Mouse (Mus musculus): ENCODE results near the gene Clip1. TPM values are rescaled to one million over a fixed set of nuclear protein-coding genes. Genes with fewer than 3 reads are reported as not detected.

Clip1 gene
- polyA plus RNA-seq, 1 experiment: 96.1 TPM

GRCm38 (mm10) chr5:123607211-123607669, 77.2 kb downstream of the Clip1 start:
- Histone ChIP-seq H3K36me3 (ENCODE audit: control insufficient read depth, insufficient read depth, low read length) (no peaks in the 10 kb centered on the region; the same call in 1 of the 2 replicates), H3K27me3 (ENCODE audit: control insufficient read depth, insufficient read depth, low read length) (no peaks in the 10 kb centered on the region), H3K4me3 (ENCODE audit: control insufficient read depth, low read depth, low read length) (no peak overlapping the region; the same call in 1 of the 2 replicates), H3K4me1 (ENCODE audit: control insufficient read depth, insufficient read depth, low read length) (peaks cover 2% of the 10 kb centered on the region; the same call in 1 of the 2 replicates), H3K27ac (ENCODE audit: control insufficient read depth, insufficient read depth, low read depth, low read length) (no peak overlapping the region)
- TF ChIP-seq CTCF (IDR thresholded peaks at IDR 0.05; ENCODE audit: control insufficient read depth, insufficient read depth, insufficient replicate concordance, low read depth, low read length) (no peak), POLR2A (IDR thresholded peaks at IDR 0.05; ENCODE audit: control insufficient read depth, low read depth, low read length) (no peak)

DNA sequence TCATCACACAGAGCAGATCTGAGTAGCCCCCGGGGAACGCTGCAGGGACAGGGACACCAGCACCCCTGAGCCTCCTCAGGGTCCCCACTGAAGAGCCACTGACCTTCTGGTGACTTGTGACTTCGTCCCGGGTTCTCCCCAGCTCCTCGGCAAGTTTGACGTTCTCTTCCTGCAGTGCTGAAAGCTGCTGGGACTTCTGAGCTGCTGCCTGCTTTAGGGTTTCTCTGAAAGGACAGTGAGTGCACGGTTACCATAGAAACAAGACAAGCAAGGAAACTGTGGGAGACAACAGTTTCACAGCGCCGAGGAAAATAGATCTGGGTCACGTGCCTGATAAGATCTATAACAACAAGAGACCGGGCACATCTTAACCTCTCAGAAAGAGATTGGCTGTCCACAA, 80.9 kb downstream of the Clip1 start:
- H3K27me3 ChIP-seq (ENCODE audit: control insufficient read depth, insufficient read depth, low read length): no peaks in the 10 kb centered on the region
- H3K36me3 ChIP-seq (ENCODE audit: control insufficient read depth, insufficient read depth, low read length): no peaks in the 10 kb centered on the region; the same call in 1 of the 2 replicates
- TF ChIP-seq POLR2A (IDR thresholded peaks at IDR 0.05; ENCODE audit: control insufficient read depth, low read depth, low read length) (no peak), CTCF (IDR thresholded peaks at IDR 0.05; ENCODE audit: control insufficient read depth, insufficient read depth, insufficient replicate concordance, low read depth, low read length) (no peak)
- 0 out of 2 replicates have a peak, but pooled peaks cover 2% of the 10 kb centered on the region for H3K4me1 ChIP-seq (ENCODE audit: control insufficient read depth, insufficient read depth, low read length)
- H3K27ac ChIP-seq (ENCODE audit: control insufficient read depth, insufficient read depth, low read depth, low read length): no peak overlapping the region
- no peak overlapping the region for H3K4me3 ChIP-seq (ENCODE audit: control insufficient read depth, low read depth, low read length)

DNA sequence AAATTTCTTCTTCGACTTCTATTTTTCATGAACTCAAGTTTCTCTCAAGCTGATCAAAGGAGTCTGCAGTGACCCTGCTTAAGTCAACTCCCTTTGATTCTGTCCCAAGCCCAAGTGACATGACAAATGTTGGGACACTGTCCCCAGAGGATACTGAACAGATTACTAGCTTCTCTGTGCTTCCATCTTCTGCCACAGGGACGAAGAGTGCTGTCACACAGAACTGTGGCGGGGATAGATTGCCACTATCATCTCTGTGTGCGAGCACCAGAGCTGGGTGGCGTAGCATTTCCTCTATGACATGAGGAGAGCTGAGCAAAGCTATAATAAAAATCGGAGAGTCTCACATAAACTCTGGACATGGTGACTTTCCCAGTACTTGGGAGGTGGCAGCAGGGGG, 82.2 kb downstream of the Clip1 start:
- no peaks in the 10 kb centered on the region; the same call in 1 of the 2 replicates for H3K36me3 ChIP-seq (ENCODE audit: control insufficient read depth, insufficient read depth, low read length)
- no peak overlapping the region for H3K27ac ChIP-seq (ENCODE audit: control insufficient read depth, insufficient read depth, low read depth, low read length)
- no peak for TF ChIP-seq POLR2A (IDR thresholded peaks at IDR 0.05; ENCODE audit: control insufficient read depth, low read depth, low read length)
- no peak for TF ChIP-seq CTCF (IDR thresholded peaks at IDR 0.05; ENCODE audit: control insufficient read depth, insufficient read depth, insufficient replicate concordance, low read depth, low read length)
- no peaks in the 10 kb centered on the region for H3K27me3 ChIP-seq (ENCODE audit: control insufficient read depth, insufficient read depth, low read length)
- H3K4me3 ChIP-seq (ENCODE audit: control insufficient read depth, low read depth, low read length): no peak overlapping the region
- peaks cover 6% of the 10 kb centered on the region for H3K4me1 ChIP-seq (ENCODE audit: control insufficient read depth, insufficient read depth, low read length)

GRCm38 (mm10) chr5:123599319-123599718, 85.1 kb downstream of the Clip1 start:
- Histone ChIP-seq H3K4me3 (ENCODE audit: control insufficient read depth, low read depth, low read length) (no peak overlapping the region), H3K4me1 (ENCODE audit: control insufficient read depth, insufficient read depth, low read length) (peaks cover 6% of the 10 kb centered on the region), H3K36me3 (ENCODE audit: control insufficient read depth, insufficient read depth, low read length) (no peaks in the 10 kb centered on the region), H3K27me3 (ENCODE audit: control insufficient read depth, insufficient read depth, low read length) (no peaks in the 10 kb centered on the region), H3K27ac (ENCODE audit: control insufficient read depth, insufficient read depth, low read depth, low read length) (no peak overlapping the region)
- TF ChIP-seq CTCF (IDR thresholded peaks at IDR 0.05; ENCODE audit: control insufficient read depth, insufficient read depth, insufficient replicate concordance, low read depth, low read length) (no peak), POLR2A (IDR thresholded peaks at IDR 0.05; ENCODE audit: control insufficient read depth, low read depth, low read length) (no peak)

GRCm38 (mm10) chr5:123593622-123594280, 90.7 kb downstream of the Clip1 start:
- TF ChIP-seq CTCF (IDR thresholded peaks at IDR 0.05; ENCODE audit: control insufficient read depth, insufficient read depth, insufficient replicate concordance, low read depth, low read length) (no peak), POLR2A (IDR thresholded peaks at IDR 0.05; ENCODE audit: control insufficient read depth, low read depth, low read length) (no peak)
- H3K27me3 ChIP-seq (ENCODE audit: control insufficient read depth, insufficient read depth, low read length): no peaks in the 10 kb centered on the region
- H3K4me1 ChIP-seq (ENCODE audit: control insufficient read depth, insufficient read depth, low read length): peaks cover 4% of the 10 kb centered on the region
- no peak overlapping the region for H3K4me3 ChIP-seq (ENCODE audit: control insufficient read depth, low read depth, low read length)
- no peak overlapping the region for H3K27ac ChIP-seq (ENCODE audit: control insufficient read depth, insufficient read depth, low read depth, low read length)
- H3K36me3 ChIP-seq (ENCODE audit: control insufficient read depth, insufficient read depth, low read length): no peaks in the 10 kb centered on the region

DNA sequence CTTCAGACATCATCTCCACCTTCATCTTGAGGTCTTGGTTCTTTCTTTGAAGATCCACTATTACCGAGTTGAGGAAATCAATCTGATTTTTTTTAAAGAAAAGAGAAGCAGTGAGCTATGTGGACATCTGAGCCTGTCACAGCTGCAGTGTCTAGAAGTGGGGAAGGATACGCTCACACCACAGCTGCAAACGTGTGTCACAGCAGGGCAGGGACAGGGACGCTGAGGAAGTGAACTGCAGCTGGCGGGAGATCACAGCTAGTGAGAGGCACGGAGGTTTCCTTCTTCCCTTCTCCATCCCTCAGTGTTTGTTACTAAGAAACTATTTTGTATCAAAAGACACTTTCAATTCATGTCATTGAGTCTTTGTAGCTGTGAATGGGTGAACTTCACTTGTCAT, 104.4 kb downstream of the Clip1 start:
- TF ChIP-seq CTCF (IDR thresholded peaks at IDR 0.05; ENCODE audit: control insufficient read depth, insufficient read depth, insufficient replicate concordance, low read depth, low read length): no peak
- no peak for TF ChIP-seq POLR2A (IDR thresholded peaks at IDR 0.05; ENCODE audit: control insufficient read depth, low read depth, low read length)
- no peak overlapping the region for H3K27ac ChIP-seq (ENCODE audit: control insufficient read depth, insufficient read depth, low read depth, low read length)
- no peak overlapping the region for H3K4me3 ChIP-seq (ENCODE audit: control insufficient read depth, low read depth, low read length)
- no peaks in the 10 kb centered on the region for H3K4me1 ChIP-seq (ENCODE audit: control insufficient read depth, insufficient read depth, low read length)
- H3K27me3 ChIP-seq (ENCODE audit: control insufficient read depth, insufficient read depth, low read length): no peaks in the 10 kb centered on the region
- H3K36me3 ChIP-seq (ENCODE audit: control insufficient read depth, insufficient read depth, low read length): no peaks in the 10 kb centered on the region

- Histone ChIP-seq H3K27me3 (ENCODE audit: control insufficient read depth, insufficient read depth, low read length) (no peaks in the 10 kb centered on the region), H3K4me3 (ENCODE audit: control insufficient read depth, low read depth, low read length) (no peak overlapping the region), H3K36me3 (ENCODE audit: control insufficient read depth, insufficient read depth, low read length) (no peaks in the 10 kb centered on the region), H3K4me1 (ENCODE audit: control insufficient read depth, insufficient read depth, low read length) (peaks cover 2% of the 10 kb centered on the region), H3K27ac (ENCODE audit: control insufficient read depth, insufficient read depth, low read depth, low read length) (no peak overlapping the region)
- TF ChIP-seq CTCF (IDR thresholded peaks at IDR 0.05; ENCODE audit: control insufficient read depth, insufficient read depth, insufficient replicate concordance, low read depth, low read length) (no peak), POLR2A (IDR thresholded peaks at IDR 0.05; ENCODE audit: control insufficient read depth, low read depth, low read length) (no peak)
Measured at GRCm38 (mm10) chr5:123576696-123577095, 107.7 kb downstream of the Clip1 start.
